Mouse (Mus musculus): ENCODE measurements around the gene Ddx27.

The Ddx27 gene

DNA sequence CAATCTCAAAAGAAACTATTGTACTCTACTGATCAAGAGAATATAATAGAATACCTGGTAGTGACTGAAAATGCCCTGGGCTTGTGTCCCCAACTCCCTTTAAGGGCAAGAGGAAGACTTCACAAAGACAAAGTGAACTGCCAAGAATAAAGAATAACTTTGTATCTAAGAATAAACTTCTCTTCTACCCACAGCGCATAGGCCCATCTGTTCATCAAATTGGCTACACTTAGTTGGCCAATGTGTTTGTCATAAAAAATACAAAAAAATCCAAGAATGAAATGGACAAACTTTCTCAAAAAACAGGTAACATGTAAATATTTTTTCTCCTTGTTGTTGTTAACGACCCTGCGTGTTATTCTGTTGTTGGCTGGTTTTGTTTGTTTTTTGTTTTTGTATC lies 4.4 kb upstream of the Ddx27 start:
- in situ Hi-C loops (cut with MboI; ENCODE audit: low pct_unique_long_range_greater_than_20kb in 1 of 2, low sequenced_read_pairs in 2 of 2, unreplicated experiment in 1 of 2), result no loop called here

DNA sequence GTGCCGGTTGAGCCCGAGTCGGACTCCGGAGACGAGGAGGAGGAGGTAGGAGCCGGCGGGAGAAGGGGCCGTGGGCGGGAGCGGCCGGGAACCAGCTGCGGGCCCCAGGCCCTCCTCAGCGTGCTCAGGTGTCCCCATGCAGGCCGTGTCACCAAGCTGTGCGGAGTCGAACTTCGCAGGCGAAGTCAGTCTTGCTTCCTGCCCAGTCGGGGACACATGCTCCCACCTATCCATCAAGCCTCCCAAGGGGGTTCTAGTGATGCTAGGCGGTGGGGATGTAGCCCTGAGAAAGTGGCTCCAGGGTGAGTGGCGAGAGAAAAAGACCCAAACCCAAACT lies 357 bp downstream of the Ddx27 start:
- in situ Hi-C loops (cut with MboI; ENCODE audit: low pct_unique_long_range_greater_than_20kb in 1 of 2, low sequenced_read_pairs in 2 of 2, unreplicated experiment in 1 of 2), result no loop called here

DNA sequence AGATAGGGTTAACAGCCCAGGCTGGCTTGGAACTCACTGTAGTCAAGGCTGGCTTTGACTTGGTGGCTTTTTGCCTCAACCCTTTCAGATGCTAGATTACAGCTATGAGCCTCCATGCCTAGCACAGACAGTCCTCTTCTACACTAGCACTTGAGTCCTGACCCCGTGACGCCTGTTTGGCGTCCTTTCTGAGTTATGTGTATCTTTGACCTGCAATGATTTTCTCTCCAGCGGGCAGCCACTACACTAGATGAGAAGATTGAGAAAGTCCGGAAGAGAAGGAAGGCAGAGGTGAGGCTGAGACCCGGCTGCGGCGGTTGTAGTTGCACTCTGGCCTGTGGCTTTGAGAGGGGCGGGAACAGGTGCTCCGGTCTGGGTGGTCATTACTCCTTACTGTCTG lies 4.4 kb downstream of the Ddx27 start:
- in situ Hi-C loops (cut with MboI; ENCODE audit: low pct_unique_long_range_greater_than_20kb in 1 of 2, low sequenced_read_pairs in 2 of 2, unreplicated experiment in 1 of 2), result no loop called here

DNA sequence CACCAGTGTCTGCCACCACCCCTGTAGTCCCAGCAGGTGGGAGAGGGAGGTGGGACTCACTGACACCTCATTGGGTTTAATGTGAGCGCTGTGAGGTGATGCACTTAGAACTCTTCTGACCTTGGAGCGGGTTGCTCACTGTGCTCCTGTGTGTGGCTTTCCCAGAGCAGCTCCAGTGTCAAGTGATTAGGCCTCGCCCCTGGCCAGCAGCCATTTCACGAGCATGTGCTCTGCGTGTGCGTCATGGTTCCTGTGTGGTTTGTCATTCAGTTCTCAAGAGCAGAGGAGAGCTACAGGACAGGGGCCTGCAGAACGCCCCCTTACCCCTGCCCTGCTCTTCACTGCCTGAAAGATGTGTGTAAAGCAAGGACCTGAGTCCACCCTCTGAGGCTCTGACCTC lies 13.6 kb downstream of the Ddx27 start:
- in situ Hi-C loops (cut with MboI; ENCODE audit: low pct_unique_long_range_greater_than_20kb in 1 of 2, low sequenced_read_pairs in 2 of 2, unreplicated experiment in 1 of 2), result no loop called here

DNA sequence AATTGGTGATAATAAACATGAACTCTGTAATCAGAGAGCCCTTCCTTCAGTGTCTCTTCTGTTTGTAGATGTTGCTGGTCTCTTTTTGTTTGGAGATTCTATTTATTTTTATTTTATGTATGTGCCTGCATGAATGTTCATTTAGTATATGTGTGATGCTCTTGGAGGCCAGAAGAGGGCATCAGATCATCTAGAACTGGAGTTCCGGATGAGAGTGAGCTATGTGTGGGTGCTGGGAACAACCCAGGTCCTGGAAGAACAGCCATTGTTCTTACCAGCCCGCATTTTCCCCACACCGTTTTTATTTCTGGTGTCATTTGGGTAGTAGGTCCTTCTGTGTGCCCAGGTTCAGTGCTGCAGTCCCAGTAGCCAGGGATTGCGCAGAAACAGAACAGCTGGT lies 15.5 kb downstream of the Ddx27 start:
- in situ Hi-C loops (cut with MboI; ENCODE audit: low pct_unique_long_range_greater_than_20kb in 1 of 2, low sequenced_read_pairs in 2 of 2, unreplicated experiment in 1 of 2), result no loop called here

DNA sequence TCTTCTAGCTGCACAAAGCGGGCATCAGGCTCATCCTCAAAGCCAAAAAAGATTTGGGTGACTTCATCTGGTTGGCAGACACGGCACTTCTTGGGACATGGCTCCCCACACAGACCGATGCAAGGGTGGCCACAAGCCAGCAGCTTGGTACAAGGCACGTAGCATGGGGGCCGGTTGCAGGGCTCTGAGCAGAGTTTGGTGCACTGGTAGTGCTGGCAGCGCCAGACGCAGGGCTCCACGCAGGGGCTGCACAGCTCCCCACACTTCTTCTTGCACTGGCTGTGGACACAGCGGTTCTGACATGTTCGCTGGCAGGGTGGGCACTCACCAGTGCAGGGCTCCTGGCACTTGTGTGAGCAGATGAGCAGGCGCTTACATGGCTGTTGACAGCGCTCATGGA lies 22.7 kb downstream of the Ddx27 start:
- in situ Hi-C loops (cut with MboI; ENCODE audit: low pct_unique_long_range_greater_than_20kb in 1 of 2, low sequenced_read_pairs in 2 of 2, unreplicated experiment in 1 of 2), result no loop called here

DNA sequence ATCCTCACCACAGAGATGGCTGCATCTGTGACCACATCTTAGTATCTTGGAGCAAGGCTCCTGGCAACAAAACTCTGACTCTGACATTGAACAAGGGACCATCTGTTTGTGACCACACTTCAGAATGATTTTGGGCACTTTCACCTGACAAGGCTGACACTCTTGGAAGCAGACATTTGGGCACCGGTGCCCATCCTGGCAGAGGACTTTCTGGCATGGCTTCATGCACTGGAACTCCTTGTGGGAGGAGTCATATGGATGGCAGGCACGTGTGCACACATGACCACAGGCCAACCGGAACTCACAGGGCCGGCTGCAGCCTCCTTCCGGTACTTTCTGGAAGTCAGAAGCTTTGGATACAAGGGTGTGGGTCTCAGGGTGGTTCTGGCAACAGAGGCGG lies 23.3 kb downstream of the Ddx27 start:
- in situ Hi-C loops (cut with MboI; ENCODE audit: low pct_unique_long_range_greater_than_20kb in 1 of 2, low sequenced_read_pairs in 2 of 2, unreplicated experiment in 1 of 2), result no loop called here

DNA sequence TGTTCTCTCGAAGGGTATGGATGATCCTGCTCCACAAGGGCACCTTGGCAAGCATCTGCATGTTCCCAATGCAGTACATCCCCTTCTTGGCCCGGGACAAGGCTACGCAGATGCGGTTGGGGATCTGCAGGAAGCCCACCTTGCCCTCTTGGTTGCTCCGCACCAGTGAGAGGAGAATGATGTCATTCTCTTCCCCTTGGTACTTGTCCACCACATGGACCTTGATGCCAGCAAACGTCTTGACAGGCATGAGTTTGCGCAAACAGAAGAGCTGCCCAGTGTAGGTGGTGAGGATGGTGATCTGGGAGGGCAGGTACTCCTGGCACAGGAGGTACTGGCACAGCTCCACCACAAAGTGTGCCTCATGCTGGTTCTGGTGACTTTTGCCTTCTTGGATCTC lies 23.7 kb downstream of the Ddx27 start:
- in situ Hi-C loops (cut with MboI; ENCODE audit: low pct_unique_long_range_greater_than_20kb in 1 of 2, low sequenced_read_pairs in 2 of 2, unreplicated experiment in 1 of 2), result no loop called here

DNA sequence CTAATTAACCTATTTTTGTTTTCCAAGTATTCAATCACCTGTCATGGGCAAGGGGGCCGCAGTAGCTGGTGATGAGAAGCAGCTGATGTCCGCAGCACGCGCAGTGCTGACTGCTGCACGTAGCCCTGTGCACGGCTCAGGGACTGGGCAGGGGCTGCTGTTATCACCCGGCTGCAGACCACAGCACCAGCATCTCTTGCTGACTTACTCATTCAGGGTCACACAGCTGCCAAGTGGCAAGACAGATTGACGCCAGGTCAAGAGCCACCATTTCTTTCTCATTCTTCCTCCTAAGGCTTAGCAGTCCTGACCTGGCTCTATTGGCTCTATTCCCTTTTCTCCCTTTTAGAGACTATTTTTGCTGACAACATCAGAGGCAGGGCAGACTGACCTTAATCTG lies 24.4 kb downstream of the Ddx27 start:
- in situ Hi-C loops (cut with MboI; ENCODE audit: low pct_unique_long_range_greater_than_20kb in 1 of 2, low sequenced_read_pairs in 2 of 2, unreplicated experiment in 1 of 2), result no loop called here

DNA sequence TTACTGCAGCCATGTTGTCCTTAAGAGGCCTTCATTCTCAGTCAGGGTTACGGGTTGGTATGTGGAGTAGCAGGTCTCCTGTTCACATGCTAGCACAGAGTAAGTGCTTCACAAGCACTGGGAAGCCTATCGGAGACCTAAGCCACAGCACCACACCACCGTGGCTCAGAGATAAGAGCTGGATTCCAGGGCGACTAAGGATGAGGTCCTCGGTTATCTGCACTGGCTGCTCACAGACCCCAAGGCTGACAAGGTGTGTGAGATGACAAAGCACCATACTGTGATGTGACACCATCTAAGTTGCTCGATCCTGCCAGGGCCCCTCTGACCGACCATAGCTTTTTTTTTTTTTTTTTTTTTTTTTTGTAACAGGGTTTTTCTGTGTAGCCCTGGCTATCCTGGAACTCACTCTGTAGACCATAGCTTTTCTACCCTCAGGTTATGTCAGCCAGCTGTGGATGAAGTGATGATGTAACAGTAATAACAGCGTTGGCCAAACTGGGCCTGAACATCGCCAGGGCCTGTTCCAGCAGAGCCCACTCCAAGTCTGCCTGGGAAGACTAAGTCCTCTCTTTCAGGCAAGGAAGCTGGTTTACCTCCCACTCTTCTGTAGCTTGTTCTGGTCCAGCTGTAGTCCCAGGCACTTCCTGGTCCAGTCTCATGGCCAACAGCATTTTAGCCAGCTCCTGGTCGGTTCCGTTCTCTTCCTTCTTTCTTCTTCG lies 28.6 kb downstream of the Ddx27 start:
- in situ Hi-C loops (cut with MboI; ENCODE audit: low pct_unique_long_range_greater_than_20kb in 1 of 2, low sequenced_read_pairs in 2 of 2, unreplicated experiment in 1 of 2), result no loop called here

DNA sequence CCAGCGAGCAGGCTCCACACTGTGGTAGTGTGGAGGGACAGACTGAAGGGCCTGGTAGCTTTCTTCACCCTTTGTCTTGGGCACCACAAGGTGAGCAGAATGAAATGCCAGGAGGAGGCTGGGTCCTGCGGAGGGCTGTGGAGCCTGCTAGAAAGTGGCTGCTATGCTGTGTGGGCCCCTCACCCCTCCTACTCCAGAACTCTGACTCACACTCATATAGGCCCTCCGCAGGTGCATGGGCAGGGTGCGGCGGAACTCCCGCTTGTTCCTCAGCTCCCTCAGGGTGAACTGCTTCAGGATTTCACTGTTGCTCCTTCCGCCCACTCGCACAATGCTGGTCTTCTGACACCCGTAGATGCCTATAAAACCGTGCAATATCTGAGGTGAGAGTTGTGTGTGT lies 33.2 kb downstream of the Ddx27 start:
- in situ Hi-C loops (cut with MboI; ENCODE audit: low pct_unique_long_range_greater_than_20kb in 1 of 2, low sequenced_read_pairs in 2 of 2, unreplicated experiment in 1 of 2), result no loop called here

DNA sequence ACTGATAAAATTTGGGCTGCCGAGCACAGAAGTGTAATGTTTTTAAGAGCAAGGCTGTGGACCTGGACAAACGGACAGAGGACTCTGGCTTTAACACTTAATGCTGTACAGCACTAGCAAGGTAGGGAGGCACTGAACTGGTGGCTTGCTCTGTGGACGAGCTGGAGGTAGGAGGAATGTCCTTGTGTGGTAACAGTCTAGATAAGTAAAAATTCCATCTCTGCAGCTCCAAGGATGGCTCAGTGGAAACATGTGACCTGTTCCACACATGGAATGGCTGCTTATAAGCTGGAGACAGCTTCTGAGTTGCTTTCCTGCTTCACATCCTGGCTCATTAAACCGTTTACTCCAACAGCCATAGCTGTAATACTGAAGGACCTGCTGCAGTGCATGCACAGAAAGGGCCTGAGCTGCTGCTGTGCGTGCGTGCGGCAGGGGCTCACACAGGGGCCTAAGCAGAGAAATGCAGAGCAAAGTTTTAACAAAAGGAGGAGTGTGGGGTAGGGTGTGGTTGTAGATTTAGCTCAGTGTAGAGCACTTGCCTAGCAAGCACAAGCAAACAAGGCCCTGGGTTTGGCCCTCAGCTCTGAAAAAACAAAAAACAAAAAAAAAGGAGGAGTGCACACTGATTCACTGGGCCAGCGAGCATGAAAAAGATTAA lies 33.8 kb downstream of the Ddx27 start:
- in situ Hi-C loops (cut with MboI; ENCODE audit: low pct_unique_long_range_greater_than_20kb in 1 of 2, low sequenced_read_pairs in 2 of 2, unreplicated experiment in 1 of 2), result no loop called here

DNA sequence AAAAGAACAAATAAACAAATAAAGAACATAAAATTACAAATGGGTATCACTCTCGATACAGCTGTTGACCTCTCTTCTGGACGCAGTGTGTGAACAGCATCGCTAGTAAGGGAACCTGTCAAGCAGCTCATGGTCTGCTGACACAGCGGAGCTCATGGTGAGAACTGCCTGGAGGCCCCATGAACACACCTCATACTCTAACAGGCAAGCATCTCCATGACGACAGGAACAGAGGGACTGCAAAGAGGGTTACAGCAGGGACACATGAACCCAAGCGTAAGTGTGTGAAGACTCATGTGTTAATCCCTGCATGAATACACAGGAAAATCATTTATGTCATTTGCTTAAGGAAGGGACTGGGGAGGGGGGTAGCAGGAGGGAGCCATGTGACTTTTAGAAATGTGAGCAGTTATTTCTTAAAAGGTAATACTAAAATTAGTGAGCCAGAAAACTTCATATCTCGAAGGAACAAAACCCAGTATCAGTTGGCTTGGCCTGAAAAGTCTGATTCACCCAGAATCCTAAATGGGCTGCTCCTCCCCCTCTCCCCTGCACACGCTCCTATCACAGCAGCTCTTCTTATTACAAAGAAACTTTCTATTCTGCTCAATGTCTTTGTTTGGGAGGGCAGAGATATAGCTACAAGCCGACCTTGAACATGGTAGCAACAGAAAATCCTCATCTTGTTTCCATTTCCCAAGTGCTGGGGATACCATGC lies 38.3 kb downstream of the Ddx27 start:
- in situ Hi-C loops (cut with MboI; ENCODE audit: low pct_unique_long_range_greater_than_20kb in 1 of 2, low sequenced_read_pairs in 2 of 2, unreplicated experiment in 1 of 2), result no loop called here

DNA sequence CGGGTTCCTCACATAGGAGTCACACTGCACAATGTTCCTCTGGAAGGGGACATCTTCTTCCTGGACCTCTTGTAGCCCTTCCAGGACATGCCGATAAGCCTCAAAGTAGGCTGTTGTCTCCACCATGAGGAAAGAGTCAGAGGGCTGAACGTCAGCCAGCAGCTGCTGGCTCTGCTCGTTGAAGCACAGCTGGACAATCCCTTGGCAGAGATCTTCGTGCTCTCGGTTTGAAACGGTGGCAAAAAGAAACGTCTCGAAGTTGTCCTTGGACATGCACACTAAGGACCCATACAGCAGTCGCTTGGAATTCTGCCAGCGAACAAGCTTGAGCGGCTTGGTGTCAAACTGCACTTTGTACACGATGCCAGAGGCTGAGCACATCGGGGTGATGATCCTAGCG lies 40.4 kb downstream of the Ddx27 start:
- in situ Hi-C loops (cut with MboI; ENCODE audit: low pct_unique_long_range_greater_than_20kb in 1 of 2, low sequenced_read_pairs in 2 of 2, unreplicated experiment in 1 of 2), result no loop called here

DNA sequence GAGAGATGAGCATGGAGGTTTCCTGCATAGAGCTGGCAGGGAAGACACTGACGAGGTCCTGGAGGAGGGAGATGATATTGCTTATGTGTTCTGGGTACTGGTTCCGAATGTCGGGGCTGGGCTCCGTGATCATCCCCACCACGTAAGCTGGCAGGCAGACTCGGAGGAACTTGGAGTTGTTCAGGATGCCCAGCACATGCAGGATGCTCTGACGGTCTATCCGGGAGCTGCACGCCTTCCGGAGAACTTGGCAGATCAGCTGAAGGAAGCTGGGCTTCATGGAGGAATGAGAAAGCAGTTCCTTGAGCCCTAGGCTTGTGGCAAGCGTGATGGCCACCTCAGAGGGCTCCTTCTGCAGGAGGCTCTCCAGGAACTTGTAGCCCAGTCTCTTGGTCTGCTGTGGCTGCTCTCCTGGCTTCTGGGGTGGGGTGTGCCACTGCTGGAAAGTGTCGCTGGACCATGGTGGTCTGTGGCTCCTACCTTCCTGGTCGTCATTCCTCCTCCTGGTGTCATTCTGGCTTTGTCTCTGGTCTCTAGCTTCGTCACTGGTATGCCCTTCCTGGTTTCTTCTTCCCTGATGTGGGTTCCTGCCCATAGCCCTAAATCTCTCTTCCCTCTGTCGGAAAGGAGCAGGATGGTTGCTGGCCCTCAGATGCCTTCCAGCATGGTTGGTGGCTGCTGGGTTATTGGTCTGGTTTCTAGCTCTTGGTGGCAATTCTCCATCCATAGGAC lies 41.4 kb downstream of the Ddx27 start:
- in situ Hi-C loops (cut with MboI; ENCODE audit: low pct_unique_long_range_greater_than_20kb in 1 of 2, low sequenced_read_pairs in 2 of 2, unreplicated experiment in 1 of 2), result no loop called here

DNA sequence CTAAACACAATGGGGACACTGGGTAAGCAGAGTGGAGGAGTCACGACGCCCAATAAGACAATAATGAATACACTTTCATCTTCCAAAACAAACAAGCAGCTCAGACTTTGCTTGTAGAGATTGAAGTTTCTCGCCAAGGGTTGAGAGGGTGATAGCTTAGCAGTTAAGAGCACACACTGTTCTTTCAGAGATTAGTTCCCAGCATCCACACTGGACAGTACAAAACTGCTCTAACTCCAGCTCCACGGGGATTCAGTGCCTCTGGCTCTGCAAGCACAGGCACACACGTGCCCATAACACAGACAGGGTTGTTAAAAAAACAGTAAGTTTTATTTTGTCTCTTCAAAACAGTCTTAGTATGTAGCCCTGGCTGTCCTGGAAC lies 41.9 kb downstream of the Ddx27 start:
- in situ Hi-C loops (cut with MboI; ENCODE audit: low pct_unique_long_range_greater_than_20kb in 1 of 2, low sequenced_read_pairs in 2 of 2, unreplicated experiment in 1 of 2), result no loop called here

DNA sequence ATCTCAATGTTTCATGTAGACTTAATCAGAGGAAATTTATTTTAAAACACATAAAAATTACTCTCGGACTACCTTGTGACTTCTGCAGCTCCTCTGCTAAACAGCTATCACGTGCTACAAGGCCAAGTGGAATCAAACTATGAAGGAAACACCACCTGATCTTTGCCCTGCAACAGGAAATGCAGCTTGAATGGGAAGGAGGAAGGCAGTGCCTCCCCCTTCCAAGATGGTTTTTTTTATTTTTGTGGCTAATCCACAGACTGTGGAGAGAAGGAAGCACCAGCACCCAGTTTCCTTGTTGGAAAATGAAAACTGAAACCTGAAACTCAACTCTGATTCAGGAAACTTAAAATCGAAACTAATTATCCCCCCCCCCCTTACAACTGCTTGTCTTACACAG lies 43.2 kb downstream of the Ddx27 start:
- in situ Hi-C loops (cut with MboI; ENCODE audit: low pct_unique_long_range_greater_than_20kb in 1 of 2, low sequenced_read_pairs in 2 of 2, unreplicated experiment in 1 of 2), result no loop called here

DNA sequence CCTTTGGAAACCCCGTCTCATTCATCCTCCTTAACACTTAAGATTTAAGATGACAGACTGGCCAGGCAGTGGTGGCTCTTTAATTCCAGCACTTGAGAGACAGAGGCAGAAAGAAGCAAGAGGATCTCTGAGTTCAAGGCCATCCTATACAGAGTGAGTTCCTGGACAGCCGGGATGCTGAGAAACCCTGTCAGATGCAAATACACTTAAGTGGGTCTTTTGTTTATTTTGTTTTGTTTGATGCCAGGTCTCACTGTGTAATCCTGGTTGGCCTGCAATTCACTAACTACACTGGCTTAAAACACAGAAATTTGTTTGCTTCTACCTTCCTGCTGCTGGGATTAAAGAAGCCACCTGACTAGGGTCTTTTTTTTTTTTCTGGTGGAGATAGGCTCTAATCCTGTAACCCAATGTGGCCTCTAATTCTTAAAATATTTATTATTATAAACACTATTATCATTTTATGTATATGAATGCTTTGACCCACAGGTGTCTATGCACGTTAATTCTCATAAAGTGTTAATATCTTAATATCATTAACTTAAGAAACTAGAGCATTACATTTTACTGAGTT lies 43.9 kb downstream of the Ddx27 start:
- in situ Hi-C loops (cut with MboI; ENCODE audit: low pct_unique_long_range_greater_than_20kb in 1 of 2, low sequenced_read_pairs in 2 of 2, unreplicated experiment in 1 of 2), result no loop called here

DNA sequence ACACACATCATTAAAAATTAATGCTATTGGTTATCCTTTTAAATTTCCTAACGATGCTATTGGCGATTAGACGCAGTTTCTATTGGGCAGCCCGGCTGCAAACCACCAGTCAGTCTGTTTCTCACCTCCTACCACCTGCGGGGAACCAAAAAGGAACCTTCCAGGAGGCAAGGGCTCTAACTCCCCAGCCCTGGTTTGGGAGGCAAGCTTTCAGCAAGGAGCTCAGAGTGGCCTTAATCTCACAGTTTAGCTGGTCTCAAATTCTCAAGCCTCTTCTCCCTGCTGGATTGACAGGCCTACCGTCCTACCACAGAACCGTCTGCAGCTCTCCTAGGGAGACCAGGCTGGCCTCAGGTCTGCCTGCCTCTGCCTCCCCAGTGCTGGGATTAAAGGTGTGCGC lies 44.5 kb downstream of the Ddx27 start:
- in situ Hi-C loops (cut with MboI; ENCODE audit: low pct_unique_long_range_greater_than_20kb in 1 of 2, low sequenced_read_pairs in 2 of 2, unreplicated experiment in 1 of 2), result no loop called here
